Mouse (Mus musculus) layer of hippocampus, adult 8-10 months (tissue): ENCODE results near the gene Pde4a. TPM values are rescaled to one million over a fixed set of nuclear protein-coding genes. Genes with fewer than 3 reads are reported as not detected.
"Not testable (repeated sequence)": the region's sequence is repeated elsewhere in the genome, so short reads cannot be mapped to it uniquely, and the experiment has no call there.

ENCODE experiments used
- DNase-seq, 2 experiments: peaks; one replicate each; pipeline ENCODE4 v3.0.0; 2022; ENCODE audit warnings: low spot score in 2 of 2
- total RNA-seq, 4 experiments: library from RNA; stranded (reverse); gene quantifications; 2 replicates each; pipeline ENCODE4 v1.2.4; 2022

The Pde4a gene
- total RNA-seq, 4 experiments from 2014 or later = 86.6 to 99.1 (median 93.6) TPM

DNA sequence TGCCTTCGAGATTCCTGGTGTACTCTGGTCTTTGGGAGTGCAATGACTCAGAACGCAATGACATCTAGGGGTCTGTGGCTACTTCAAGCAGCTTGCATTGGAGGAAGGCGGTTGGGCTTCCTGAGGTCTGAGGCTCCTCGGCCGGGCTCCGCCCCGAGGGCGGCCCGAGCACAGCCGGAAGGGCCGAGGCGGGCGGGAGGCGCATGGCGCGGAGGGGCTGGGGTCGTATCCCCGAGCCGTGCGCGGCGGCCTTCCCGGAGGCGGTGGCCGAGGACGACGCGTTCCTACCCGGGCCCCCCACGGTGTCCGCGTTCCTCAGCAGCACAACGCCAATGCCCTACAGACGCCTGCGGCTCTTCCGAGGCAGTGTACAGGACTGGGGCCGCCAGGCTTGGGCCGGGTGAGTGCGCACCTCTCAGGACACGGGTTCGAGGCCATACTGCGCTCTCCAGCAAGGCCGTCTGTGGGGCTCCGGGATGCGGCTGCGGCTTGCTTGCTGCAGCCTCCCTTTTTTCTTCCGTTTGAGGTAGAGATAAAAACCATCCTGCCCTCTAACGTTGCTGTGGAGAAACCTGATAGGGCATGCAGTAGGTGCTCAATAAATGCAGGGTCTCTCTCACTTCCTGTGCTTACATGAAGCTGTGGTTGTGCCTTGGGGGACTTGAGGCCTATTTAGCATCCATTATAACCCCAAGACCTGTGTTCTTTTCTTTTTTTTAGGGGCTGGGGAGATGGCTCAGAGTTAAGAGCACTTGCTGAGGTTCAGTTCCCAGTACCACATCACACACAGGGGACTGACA is 16.1 kb downstream of the Pde4a start:
- no peak for DNase-seq

DNA sequence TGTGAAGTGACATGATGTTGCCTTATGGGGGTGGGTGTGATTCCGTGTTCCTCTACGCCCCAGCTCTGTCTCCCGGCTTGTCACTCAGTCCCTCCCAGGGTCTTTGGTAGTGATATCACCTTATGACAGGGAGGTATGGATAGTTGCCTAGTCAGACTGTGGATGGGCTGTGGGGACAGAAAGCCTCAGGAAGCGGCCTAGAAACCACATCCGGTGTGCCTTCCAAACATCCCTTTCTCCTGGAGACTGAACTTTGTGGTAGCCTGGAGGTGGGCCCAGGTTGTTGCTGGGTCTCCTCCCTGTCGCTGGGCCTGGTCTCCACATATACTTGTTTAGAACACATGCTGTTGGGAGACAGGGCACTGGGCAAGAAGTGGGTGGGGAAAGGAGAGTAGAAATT is 17.9 kb downstream of the Pde4a start:
- no peak for DNase-seq

DNA sequence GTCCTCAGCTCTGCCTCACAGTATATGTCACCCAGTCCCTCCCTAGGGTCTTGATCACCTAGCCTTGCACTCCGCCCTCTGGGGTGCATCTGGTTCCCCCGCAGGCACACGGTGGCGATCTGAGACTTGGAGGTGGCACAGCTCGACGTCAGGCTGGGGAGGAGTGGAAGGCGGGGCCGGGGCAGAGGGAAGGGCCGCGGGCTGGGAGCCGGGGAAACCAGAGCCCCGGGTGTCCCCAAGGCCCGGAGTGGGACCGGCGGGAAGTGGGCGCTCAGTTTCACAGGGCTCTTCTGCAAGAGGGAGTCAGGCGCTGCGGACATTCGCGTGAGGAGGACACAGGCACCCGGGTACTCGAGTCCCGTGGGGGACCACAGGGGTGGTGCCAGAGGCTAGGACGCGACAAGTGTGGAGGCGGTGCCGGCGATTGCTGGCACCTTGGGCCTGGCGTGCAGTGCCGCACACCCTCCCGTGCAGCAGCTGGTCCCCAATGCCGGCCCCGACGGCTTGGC is 18.4 kb downstream of the Pde4a start:
- DNase-seq = no peak

DNA sequence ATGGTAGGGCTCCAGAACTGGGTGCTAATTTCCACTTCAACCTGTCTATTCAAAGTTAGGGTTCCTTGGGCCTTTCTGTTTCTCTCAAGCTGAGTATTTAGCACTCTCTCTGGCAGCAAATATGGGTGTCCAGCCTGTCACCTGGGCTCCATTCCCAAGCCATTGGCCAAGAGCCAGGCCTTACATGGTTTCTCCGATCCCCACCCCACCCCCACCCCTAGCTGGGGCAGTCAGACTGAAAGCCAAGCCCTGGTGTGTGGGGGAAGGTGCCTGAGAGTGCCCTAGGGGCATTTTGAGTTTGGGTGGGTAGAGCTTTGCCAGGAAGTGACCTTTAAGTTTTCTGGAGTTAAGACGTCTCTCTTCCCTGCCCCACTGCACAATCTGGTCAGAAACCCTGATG is 19.2 kb downstream of the Pde4a start:
- DNase-seq = no peak

DNA sequence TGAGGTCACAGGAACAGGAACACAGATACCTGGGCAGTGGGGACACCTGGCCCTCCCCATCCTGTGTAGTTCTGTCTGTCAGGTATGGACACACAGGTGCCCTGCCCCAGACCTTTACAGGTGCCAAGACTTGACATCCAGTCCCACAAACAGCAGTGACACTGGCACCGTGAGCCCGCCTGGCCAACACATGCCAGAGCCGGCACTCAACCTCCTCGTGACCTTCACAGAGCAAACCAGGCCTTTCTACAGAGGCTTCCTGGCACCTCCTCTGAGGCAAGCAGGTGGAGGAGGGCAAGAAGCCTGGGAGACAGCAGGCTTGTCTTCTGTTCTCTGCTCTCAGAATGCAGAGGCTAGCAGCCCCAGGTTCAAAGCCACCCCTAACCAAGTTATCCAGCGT is 19.9 kb downstream of the Pde4a start:
- no peak for DNase-seq

DNA sequence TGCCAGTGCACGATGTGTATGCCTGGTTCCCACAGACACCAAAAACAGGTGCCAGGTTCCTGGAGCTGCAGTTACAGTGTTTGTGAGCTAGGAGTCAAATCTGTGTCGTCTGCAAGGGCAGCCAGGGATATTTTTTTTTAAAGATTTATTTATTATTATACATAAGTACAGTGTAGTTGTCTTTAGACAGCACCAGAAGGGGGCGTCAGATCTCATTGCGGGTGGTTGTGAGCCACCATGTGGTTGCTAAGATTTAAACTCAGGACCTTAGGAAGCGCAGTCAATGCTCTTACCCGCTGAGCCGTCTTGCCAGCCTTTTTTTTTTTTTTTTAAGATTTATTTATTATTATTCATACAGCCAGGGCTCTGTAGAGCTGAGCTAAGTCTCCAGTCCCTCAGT is 24.4 kb downstream of the Pde4a start:
- no peak for DNase-seq

DNA sequence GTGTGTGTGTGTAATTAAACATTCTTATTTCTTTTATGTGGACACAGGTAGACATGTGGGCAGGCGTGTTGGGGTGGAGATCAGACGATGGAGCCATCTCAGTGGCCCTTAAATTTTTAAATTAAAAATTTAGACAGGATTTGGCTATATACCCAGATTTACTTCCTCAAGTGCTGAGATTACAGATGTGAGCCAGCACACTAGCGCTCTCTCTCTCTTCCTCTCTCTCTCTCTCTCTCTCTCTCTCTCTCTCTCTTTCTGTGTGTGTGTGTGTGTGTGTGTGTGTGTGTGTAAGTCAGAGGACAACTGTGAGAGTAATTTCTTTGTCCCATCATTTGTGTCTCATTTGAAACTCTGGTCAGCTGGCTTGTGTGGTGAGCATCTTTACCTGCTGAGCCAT is 25.2 kb downstream of the Pde4a start:
- no peak for DNase-seq

DNA sequence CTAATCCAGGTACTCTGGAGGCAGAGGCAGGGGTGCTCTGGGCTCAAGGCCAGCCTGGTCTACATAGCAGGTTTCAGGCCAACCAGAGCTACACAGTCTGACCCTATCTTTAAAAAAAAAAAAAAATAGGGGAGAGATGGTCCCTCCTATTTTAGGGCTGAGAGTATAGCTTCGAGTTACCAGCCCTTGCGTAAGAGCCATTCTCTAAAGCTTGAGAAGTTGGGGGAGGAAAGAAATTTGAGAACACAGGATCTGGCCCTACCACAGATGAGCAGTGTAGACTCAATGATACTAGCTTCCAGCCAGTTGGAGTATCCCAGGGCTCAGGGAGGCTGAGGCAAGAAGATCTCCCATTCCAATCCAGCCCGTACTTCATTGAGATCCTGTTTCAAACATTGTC is 28.3 kb downstream of the Pde4a start:
- DNase-seq = no peak

DNA sequence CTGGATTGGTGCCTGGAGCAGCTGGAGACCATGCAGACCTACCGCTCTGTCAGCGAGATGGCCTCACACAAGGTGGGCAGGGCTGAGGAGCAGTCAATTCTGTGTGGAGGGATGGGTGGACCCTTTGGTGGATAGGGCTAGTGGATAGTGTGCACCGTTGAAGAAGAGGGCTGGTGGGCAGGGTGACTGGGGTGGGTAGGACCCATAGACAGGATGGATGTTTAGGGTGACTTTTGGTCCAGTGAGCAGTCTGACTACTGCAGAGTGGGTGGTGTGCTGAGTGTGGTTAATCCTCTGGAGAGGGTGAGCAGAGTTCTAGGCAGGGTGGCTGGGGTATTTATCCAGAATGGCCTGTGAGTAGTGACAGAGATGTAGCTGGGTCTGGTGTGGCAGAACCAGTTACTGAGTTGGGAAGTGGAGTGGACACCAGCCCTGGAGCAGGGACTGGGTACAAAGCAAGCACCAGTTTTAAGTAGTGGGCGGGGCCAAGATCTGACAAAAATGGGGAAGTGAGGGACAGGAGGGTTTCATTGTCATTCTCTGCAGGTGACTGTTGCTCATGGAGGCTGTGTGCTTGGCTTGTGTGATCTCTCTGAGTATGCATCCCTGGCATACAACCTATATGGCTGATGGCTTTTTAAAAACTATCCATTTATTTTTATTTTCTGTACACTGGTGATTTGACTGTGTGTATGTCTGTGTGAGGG is 29.4 kb downstream of the Pde4a start:
- DNase-seq = no peak

DNA sequence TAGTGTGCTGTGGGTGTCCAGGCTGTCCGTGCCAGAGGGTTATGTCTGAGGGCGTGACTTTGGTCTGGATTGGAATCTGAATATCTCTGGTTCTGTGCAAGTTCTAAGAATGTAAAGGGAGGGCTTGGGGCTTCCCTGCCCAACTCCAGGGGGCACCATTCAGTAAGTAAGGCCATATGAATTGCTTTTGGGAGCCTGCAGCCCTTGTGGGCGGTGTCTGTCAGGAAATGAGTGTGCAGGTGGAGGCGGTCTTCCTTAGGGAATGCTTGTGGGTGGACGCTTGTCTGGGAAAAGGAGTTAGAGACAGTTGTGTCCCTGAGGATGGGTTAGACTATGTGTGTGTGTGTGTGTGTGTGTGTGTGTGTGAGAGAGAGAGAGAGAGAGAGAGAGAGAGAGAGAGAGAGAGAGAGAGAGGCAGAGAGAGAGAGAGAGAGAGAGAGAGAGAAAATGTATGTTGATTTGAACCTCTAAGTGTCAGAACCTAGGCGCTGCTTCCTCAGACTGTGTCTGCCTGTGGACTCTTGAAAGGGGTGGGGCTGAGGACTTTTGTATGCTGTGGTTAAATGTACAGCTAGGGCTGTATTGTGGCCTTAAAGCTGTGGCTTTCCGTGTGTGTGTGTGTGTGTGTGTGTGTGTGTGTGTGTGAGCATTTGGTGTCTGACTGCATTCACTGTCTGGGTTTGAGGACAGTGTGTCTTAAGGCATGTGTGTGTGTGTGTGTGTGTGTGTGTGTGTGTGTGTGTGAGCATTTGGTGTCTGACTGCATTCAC is 30.4 kb downstream of the Pde4a start:
- not testable (repeated sequence) for DNase-seq

DNA sequence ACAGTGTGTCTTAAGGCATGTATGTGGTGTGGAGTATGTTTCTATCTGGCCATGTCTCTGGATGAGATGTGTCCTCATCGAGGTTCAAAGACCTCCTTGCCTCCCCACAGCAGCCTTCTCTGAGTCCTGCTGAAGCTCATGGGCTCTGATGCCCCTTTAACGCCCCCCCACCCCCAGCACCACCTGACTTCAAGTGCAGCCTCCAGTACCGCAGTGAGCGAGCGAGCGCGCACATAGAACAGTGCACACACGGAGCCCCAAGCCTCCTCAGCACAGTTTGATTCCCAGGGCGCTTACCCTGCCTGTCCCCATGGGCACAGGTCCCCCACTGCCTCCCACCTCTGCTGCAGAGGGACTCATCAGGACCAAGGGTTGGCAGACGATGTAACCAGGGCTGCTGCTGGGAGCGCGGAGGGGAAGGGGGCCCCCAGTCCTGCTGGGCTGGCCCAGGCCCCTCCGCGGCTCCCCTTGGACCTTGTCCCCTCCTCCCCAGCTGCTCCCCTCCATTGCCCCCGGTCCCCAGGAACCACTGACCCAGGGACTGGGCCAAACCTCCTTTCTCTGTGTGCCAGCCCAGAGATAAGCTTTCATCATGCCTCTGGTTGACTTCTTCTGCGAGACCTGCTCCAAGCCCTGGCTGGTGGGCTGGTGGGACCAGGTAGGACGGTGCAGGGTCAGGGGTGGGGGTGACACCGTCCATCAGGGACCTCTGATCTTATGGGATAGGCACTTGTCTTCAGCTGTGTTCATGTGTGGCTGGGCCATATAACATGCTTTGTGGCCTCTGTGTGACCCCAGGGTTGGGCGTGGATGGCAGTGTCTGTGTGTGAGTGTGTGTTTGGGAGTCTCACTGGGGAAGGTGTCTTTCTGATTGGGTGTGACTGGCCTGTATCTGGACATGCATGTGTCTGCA is 31.3 kb downstream of the Pde4a start:
- peak in 1 of 2 experiments; percentile 72 for DNase-seq

DNA sequence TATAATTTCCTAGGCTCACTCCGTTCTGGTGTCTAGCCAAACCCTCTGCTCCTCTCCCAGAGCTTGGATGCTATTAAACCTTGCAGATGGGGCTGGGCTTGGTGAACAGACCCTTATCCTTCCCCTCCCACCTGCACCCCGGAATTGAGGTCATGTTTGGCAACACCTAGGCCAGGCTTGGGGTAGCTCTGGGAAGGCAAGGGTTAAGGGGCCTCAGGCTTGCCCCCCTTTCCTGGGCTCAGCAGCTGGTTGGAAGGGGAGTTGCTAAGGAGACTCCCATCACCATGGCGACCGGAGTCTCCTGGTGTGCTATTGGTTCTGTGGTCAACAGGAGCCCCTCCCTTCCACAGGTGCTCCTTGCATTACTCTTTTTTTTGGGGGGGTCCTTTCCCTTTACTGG is 32.5 kb downstream of the Pde4a start:
- DNase-seq = peak; percentile 76 to 85

DNA sequence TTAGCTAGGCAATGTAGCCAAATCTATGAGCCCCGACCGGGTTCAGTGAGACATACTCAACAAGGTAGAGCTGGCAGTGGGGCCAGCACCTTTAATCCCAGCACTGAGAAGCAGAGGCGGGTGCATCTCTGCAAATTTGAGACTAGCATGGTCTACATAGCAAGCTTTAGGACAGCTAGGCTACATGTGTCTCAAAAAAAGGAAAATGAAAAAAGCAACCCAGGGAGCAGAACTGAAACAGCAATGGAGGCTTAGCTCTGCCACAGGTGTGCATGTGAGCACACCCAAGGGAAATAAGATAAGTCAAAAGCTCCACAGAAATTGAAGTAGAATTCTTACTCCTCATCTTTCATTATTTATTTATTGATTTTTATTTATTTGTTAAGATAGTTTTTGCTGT is 33.4 kb downstream of the Pde4a start:
- no peak for DNase-seq

DNA sequence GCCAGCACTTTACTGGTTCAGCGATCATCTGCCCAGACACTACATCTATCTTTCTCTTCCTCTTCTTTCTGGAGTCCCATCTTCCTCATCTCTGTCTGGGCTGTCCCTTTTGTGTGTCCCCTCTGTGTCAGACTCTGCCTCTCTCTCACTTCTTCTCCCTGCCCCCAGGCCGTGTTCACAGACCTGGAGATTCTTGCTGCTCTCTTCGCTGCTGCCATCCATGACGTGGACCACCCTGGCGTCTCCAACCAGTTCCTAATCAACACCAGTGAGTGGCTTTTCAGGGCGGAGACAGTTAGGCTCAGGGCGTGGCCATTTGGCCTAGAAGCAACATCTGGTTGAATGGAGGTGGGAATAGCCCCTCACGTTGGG is 38.6 kb downstream of the Pde4a start:
- DNase-seq = no peak

DNA sequence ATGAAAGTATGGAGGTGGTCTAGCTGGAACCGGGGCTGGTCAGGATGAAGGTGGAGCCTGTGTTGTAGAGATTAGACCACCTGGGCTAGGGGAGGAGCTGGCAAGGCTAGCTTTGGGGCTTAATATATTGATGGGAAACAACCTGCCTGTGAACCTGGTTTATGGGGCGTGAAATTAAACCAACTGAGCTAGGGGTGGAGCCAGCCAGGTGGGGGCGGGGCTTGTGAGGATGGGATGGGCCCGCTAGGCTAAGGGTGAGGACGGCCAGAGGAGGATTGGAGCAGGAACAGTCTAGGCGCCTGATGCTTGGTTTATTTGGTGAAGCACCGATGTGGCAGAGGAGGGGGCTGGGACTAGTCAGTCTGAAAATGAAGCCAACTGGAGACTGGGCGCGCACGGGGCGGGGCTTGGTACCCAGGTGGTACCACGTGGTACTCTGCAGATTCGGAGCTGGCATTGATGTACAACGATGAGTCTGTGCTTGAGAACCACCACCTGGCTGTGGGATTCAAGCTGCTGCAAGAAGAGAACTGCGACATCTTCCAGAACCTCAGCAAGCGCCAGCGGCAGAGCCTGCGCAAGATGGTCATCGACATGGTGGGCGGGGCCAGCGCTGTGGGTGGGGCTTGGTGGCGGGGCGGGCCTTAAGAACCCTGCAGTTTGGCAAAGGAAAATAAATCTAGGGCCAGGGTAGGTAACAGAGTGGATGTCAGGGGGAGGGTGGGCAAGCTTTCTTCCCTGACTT is 39.2 kb downstream of the Pde4a start:
- DNase-seq = peak; percentile 48 to 63

DNA sequence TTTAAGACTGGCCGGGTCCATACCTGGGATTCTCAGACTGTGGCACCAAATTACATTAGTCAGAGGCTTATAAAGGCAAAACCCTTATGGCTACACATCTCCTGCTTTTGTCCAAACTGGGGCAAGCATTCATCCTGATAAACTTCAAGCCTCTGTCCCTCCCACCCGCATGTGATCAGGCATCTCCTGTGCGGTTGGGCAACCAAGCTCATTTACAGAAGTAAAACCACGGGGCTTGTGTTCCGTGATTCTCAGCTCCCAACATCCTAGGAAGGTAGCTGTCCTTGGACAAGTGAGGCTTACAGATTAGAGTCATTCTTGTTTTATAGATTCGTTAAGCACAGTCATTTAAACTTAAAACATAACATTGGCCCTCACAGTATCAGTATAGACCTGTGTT is 41.3 kb downstream of the Pde4a start:
- DNase-seq = no peak

DNA sequence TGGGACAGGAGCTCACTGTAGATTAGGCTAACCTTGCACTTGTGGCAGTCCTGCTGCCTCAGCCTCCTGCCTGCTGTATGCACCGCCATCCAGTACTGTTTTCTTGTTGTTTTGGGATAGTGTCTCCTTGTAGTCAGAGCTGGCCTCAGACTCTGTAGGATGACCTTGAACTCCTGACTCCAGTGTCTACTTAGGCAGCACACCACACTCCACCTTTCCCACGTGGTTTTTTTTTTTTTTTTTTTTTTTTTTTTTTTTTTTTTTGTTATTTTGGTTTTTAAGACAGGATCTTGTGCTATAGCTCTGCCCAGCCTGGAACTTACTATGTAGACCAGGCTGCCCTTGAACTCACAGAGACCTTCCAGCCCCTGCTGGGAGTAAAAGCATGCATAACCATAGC is 43.1 kb downstream of the Pde4a start:
- DNase-seq = no peak

DNA sequence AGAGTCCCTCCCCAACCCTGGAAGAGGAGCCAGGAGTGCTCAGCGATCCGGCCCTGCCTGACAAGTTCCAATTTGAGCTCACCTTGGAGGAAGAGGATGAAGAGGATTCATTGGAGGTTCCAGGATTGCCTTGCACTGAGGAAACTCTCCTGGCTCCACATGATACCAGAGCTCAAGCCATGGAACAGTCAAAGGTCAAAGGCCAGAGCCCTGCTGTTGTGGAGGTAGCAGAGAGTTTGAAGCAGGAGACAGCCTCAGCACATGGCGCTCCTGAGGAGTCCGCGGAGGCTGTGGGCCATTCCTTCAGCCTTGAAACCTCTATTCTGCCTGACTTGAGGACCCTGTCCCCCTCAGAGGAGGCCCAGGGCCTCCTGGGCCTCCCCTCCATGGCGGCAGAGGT is 45.3 kb downstream of the Pde4a start:
- no peak for DNase-seq

DNA sequence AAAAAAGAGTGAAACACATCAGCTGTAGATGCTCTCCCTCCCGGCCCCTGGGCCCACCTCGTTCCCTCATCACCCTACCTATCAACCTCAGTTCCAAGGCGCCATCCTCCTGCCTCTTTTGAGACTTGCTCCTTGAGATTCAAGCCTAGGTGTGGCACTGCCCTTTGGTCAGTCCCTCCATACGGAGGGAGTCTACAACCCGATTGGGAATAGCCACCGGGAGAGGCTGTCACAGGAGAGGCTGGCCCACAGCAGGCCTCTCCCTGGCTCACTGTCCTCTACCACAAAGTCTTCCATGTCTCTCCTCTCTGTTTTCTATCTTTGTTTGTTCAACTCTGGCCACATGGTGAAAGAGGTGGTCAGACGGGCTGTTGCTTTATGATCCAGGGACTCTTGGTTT is 46.1 kb downstream of the Pde4a start:
- no peak for DNase-seq

DNA sequence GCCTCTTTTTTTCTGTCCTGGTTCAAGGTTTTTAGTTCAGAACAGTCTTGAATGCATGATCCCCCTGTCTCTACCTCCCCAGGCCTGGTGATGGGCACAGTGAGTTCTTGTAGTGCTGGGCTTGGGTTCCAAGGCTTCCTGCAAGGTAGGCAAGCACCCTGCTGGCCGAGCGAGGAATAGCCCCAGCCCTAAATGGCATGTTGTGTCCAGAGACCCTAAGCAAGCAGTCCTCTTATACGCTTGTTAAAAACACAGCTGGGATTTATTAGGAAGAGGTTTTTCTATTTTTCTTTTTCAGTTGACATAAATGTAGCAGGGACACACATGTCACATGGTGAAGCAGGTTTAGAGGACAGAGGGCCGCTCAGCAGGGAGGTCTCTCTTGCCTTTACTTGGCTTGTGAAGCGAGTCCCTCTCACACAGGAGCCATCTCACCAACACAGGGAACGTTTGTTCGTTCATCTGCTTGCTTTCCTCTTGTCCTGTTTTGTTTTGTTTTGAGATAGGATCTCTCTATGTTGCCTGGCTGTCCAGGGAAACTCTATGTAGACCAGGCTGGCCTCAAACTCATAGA is 48.2 kb downstream of the Pde4a start:
- DNase-seq = no peak
